Mouse (Mus musculus): ENCODE data around the gene L3mbtl3. TPM values are rescaled to one million over a fixed set of nuclear protein-coding genes. Genes with fewer than 3 reads are reported as not detected.

The L3mbtl3 gene
- total and polyA plus RNA-seq, 3 experiments = 11.8 to 19.5 (median 18.0) TPM

DNA sequence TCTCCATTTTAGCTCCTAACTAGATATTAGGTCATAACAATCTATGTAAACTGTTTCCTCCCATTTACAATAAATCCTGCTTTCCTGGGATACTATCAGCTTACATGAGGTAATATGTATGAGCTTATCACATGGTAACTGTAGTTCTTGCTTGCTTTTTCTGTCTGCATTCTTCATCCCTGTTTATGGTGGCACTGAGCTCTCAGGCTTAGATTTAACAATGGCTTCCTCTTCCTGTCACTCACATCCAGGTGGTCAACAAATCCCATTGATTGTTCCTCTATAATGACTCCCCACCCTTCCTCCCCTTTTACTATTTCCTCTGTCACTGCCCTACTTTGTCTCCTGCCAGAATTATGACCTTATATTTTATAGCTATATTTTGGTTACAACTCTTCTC lies 12.9 kb upstream of the L3mbtl3 start:
- Histone ChIP-seq H3K4me2 (ENCODE audit: insufficient read depth, low read depth, poor library complexity, severe bottlenecking) (no peak overlapping the region), H3K4me1 (ENCODE audit: control insufficient read depth in 1 of 2, insufficient read depth in 2 of 2) (peaks cover 0 to 6% of the 10 kb centered on the region in 2 experiments; a peak in 2 of 4 replicates), H3K9ac (ENCODE audit: insufficient read depth, low read depth) (no peak overlapping the region), H3K27me3 (replicated peaks) (no peaks in the 10 kb centered on the region), H3K9me3 (replicated peaks; ENCODE audit: low read length) (no peaks in the 10 kb centered on the region), H3K36me3 (replicated peaks in 1 of 2; ENCODE audit: control insufficient read depth in 1 of 2, insufficient read depth in 1 of 2, low read length in 1 of 2) (no peaks in the 10 kb centered on the region), H3K27ac (ENCODE audit: insufficient read depth, low read depth) (no peak overlapping the region), H3K79me2 (replicated peaks; ENCODE audit: control insufficient read depth, extremely low read depth, insufficient read depth, poor library complexity, severe bottlenecking) (no peaks in the 10 kb centered on the region), H3K4me3 (replicated peaks in 1 of 3; ENCODE audit: low read depth in 2 of 3, low read length in 2 of 3, poor library complexity in 1 of 3) (no peak overlapping the region)
- TF ChIP-seq JUN (IDR thresholded peaks at IDR 0.05; ENCODE audit: insufficient read depth, low read depth, low read length) (no peak), TCF12 (IDR thresholded peaks at IDR 0.05; ENCODE audit: low read depth, low read length) (no peak), EP300 (IDR thresholded peaks at IDR 0.05; ENCODE audit: low read length) (no peak), CHD2 (IDR thresholded peaks at IDR 0.05; ENCODE audit: low read length) (no peak), TBP (conservative IDR thresholded peaks at IDR 0.05; ENCODE audit: low read depth, low read length) (no peak)
- no peak for DNase-seq (ENCODE audit: extremely low read depth)
- in situ Hi-C loops (cut with MboI; ENCODE audit: low pct_ligation_motif_present, low pct_unique_long_range_greater_than_20kb, low sequenced_read_pairs) = no loop called here
- dilution Hi-C loops (cut with MboI; ENCODE audit: extremely low pct_ligation_motif_present, extremely low pct_unique_long_range_greater_than_20kb, low sequenced_read_pairs) = no loop called here

DNA sequence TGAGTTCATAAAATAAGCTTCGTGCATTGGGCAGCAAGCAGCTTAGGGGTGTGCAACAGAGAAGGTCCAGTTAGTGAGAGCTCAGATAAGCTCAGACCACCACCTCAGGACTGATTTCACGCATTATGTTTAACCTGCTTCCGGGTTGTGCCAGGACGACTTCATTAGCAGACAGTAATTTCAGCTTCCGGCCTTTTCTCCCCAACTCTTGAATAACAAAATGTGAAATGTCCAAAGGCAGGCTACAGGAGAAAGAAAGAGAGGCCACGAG lies 1.5 kb upstream of the L3mbtl3 start:
- Histone ChIP-seq H3K36me3 (replicated peaks in 1 of 2; ENCODE audit: control insufficient read depth in 1 of 2, insufficient read depth in 1 of 2, low read length in 1 of 2) (peaks cover 0 to 17% of the 10 kb centered on the region in 2 experiments), H3K4me1 (ENCODE audit: control insufficient read depth in 1 of 2, insufficient read depth in 2 of 2) (peaks cover 3 to 10% of the 10 kb centered on the region in 2 experiments; a peak in 3 of 4 replicates), H3K79me2 (replicated peaks; ENCODE audit: control insufficient read depth, extremely low read depth, insufficient read depth, poor library complexity, severe bottlenecking) (peaks cover 14% of the 10 kb centered on the region), H3K4me2 (ENCODE audit: insufficient read depth, low read depth, poor library complexity, severe bottlenecking) (peak overlapping the region; percentile 94), H3K27ac (ENCODE audit: insufficient read depth, low read depth) (peak overlapping the region; percentile 67; the same call in 1 of the 2 replicates), H3K4me3 (replicated peaks in 1 of 3; ENCODE audit: low read depth in 2 of 3, low read length in 2 of 3, poor library complexity in 1 of 3) (peak overlapping the region in 1 of 3 experiments; percentile 8), H3K9ac (ENCODE audit: insufficient read depth, low read depth) (peak overlapping the region; percentile 88), H3K9me3 (replicated peaks; ENCODE audit: low read length) (no peaks in the 10 kb centered on the region), H3K27me3 (replicated peaks) (no peaks in the 10 kb centered on the region)
- in situ Hi-C loops (cut with MboI; ENCODE audit: low pct_ligation_motif_present, low pct_unique_long_range_greater_than_20kb, low sequenced_read_pairs) = loop anchor here (5.0 kb wide), 1 partner anchor 320 kb away; no protein-coding TSS in a partner anchor
- no peak for DNase-seq (ENCODE audit: extremely low read depth)
- dilution Hi-C loops (cut with MboI; ENCODE audit: extremely low pct_ligation_motif_present, extremely low pct_unique_long_range_greater_than_20kb, low sequenced_read_pairs) = no loop called here
- no peak for TF ChIP-seq MXI1 (IDR thresholded peaks at IDR 0.05; ENCODE audit: low read depth, low read length)
- peak; percentile 70 for TF ChIP-seq ELF1 (IDR thresholded peaks at IDR 0.05; ENCODE audit: low read depth, low read length)
- TF ChIP-seq POLR2A (IDR thresholded peaks at IDR 0.05; ENCODE audit: low read depth, low read length) = 0 out of 2 replicates have a peak, but pooled peaks have one; percentile 8
- no peak for TF ChIP-seq ETS1 (conservative IDR thresholded peaks at IDR 0.05; ENCODE audit: low read depth, low read length)

DNA sequence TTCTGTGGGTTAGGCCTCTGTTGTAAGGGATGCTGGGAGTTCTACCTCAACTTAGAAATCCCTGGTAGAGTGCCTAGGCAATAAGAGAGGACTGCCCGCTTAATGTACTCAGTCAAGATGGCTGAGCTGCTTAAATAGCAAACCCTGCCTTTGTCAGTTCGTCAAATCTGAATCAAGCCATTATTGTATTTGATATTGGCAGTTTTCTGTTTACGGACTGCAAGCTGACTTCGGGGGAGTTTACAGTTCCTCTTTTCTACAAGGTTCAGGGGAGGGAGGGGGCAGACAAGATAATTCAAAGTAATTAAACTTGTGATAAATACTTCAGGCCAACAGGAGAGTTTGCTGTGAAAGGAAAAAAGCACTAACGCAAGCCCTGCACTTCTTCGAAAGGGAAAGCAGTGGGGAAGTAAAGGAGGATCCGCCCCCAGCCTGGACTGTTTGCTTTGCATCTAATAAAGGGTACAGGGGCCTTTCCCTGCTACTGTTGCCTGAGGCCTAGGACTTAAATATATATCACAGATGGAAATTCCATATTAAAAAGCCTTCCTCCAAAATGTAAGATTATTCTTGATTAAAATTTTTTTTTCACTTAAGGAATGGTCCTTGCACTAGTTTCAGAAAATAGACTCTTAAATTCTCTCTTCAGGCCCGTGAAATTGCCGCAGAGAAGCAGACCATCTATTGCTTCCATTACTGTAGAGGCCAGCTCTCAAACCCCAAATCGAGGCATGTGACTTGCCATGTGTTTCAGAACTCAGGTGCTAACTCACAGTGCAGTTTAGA lies 968 bp upstream of the L3mbtl3 start:
- dilution Hi-C loops (cut with MboI; ENCODE audit: extremely low pct_ligation_motif_present, extremely low pct_unique_long_range_greater_than_20kb, low sequenced_read_pairs) = no loop called here
- TF ChIP-seq ZNF384 (IDR thresholded peaks at IDR 0.05; ENCODE audit: low read depth, low read length) (no peak), MXI1 (IDR thresholded peaks at IDR 0.05; ENCODE audit: low read depth, low read length) (peak; percentile 53; the same call in 1 of the 2 replicates), ETS1 (conservative IDR thresholded peaks at IDR 0.05; ENCODE audit: low read depth, low read length) (no peak), POLR2AphosphoS2 (IDR thresholded peaks at IDR 0.05; ENCODE audit: low read depth, low read length) (no peak), USF1 (IDR thresholded peaks at IDR 0.05; ENCODE audit: low read depth, low read length) (no peak), CHD1 (IDR thresholded peaks at IDR 0.05; ENCODE audit: low read depth, low read length) (no peak), TCF12 (IDR thresholded peaks at IDR 0.05; ENCODE audit: low read depth, low read length) (no peak), MAFK (IDR thresholded peaks at IDR 0.05; ENCODE audit: insufficient replicate concordance, low read length) (no peak), ELF1 (IDR thresholded peaks at IDR 0.05; ENCODE audit: low read depth, low read length) (no peak), NRF1 (IDR thresholded peaks at IDR 0.05; ENCODE audit: low read depth, low read length) (no peak), SIN3A (IDR thresholded peaks at IDR 0.05; ENCODE audit: low read length) (peak; percentile 44; the same call in 1 of the 2 replicates), MAX (IDR thresholded peaks at IDR 0.05; ENCODE audit: low read length) (peak; percentile 56; the same call in 1 of the 2 replicates), ZC3H11A (IDR thresholded peaks at IDR 0.05; ENCODE audit: low read depth, low read length) (no peak), MEF2A (IDR thresholded peaks at IDR 0.05; ENCODE audit: borderline replicate concordance, low read depth, low read length) (no peak), RAD21 (IDR thresholded peaks at IDR 0.05; ENCODE audit: low read depth, low read length) (no peak), IRF4 (IDR thresholded peaks at IDR 0.05; ENCODE audit: low read depth, low read length) (no peak; the same call in 1 of the 2 replicates), RCOR1 (conservative IDR thresholded peaks at IDR 0.05; ENCODE audit: low read depth, low read length) (no peak), POLR2A (IDR thresholded peaks at IDR 0.05; ENCODE audit: low read depth, low read length) (peak; percentile 43), CTCF (conservative IDR thresholded peaks at IDR 0.05 in 1 of 2, IDR thresholded peaks at IDR 0.05 in 1 of 2; ENCODE audit: low read depth in 2 of 2, low read length in 2 of 2) (no peak), NELFE (IDR thresholded peaks at IDR 0.05; ENCODE audit: low read depth, low read length) (no peak)

More for the DNA sequence above, 968 bp upstream of the L3mbtl3 start:
- Histone ChIP-seq H3K4me3 (replicated peaks in 1 of 3; ENCODE audit: low read depth in 2 of 3, low read length in 2 of 3, poor library complexity in 1 of 3) (peak overlapping the region; percentile 78 to 96 (median 83)), H3K4me2 (ENCODE audit: insufficient read depth, low read depth, poor library complexity, severe bottlenecking) (peak overlapping the region; percentile 94), H3K9me3 (replicated peaks; ENCODE audit: low read length) (no peaks in the 10 kb centered on the region), H3K36me3 (replicated peaks in 1 of 2; ENCODE audit: control insufficient read depth in 1 of 2, insufficient read depth in 1 of 2, low read length in 1 of 2) (peaks cover 0 to 17% of the 10 kb centered on the region in 2 experiments), H3K27me3 (replicated peaks) (no peaks in the 10 kb centered on the region), H3K27ac (ENCODE audit: insufficient read depth, low read depth) (peak overlapping the region; percentile 91), H3K4me1 (ENCODE audit: control insufficient read depth in 1 of 2, insufficient read depth in 2 of 2) (peaks cover 4 to 16% of the 10 kb centered on the region in 2 experiments; a peak in 3 of 4 replicates), H3K79me2 (replicated peaks; ENCODE audit: control insufficient read depth, extremely low read depth, insufficient read depth, poor library complexity, severe bottlenecking) (peaks cover 18% of the 10 kb centered on the region), H3K9ac (ENCODE audit: insufficient read depth, low read depth) (peak overlapping the region; percentile 88)
- in situ Hi-C loops (cut with MboI; ENCODE audit: low pct_ligation_motif_present, low pct_unique_long_range_greater_than_20kb, low sequenced_read_pairs) = loop anchor here (5.0 kb wide), 1 partner anchor 321 kb away; no protein-coding TSS in a partner anchor
- DNase-seq (ENCODE audit: extremely low read depth) = peak; percentile 62
